Mouse (Mus musculus) ES-E14 (cell line): ENCODE measurements around the gene Add1. TPM values are rescaled to one million over a fixed set of nuclear protein-coding genes. Genes with fewer than 3 reads are reported as not detected.
"Not testable (repeated sequence)": the region's sequence is repeated elsewhere in the genome, so short reads cannot be mapped to it uniquely, and the experiment has no call there.

Experiments used
- DNase-seq: peaks from one replicate; pipeline ENCODE4 v3.0.0-alpha.2; 2013; ENCODE audit warnings: low read depth, low spot score
- H3K27ac ChIP-seq: 2 replicates; pipeline ENCODE4 v1.5.1; 2012; ENCODE audit warnings: low read depth, mild to moderate bottlenecking, low read length, moderate library complexity, mixed read lengths; ENCODE audit not compliant: poor library complexity, insufficient read depth, severe bottlenecking
- H3K36me3 ChIP-seq: 2 replicates; pipeline ENCODE4 v1.6.1; 2012; ENCODE audit warnings: mild to moderate bottlenecking, low read length, moderate library complexity, mixed read lengths; ENCODE audit not compliant: control insufficient read depth, poor library complexity, insufficient read depth, severe bottlenecking
- H3K4me1 ChIP-seq, 2 experiments: fragments of 150-350 bp in 1 of 2; sonication (generic) in 1 of 2; 2 replicates each; pipeline ENCODE4 v1.6.1; 2012; ENCODE audit warnings: low read length in 2 of 2, mild to moderate bottlenecking in 1 of 2, mixed read lengths in 1 of 2; ENCODE audit not compliant: control insufficient read depth in 2 of 2, insufficient read depth in 2 of 2, poor library complexity in 1 of 2
- H3K4me3 ChIP-seq, 2 experiments: fragments of 150-350 bp in 1 of 2; sonication (generic) in 1 of 2; 2 replicates each; pipeline ENCODE4 v1.5.1; 2012; ENCODE audit warnings: low read length in 2 of 2, low read depth in 1 of 2, mild to moderate bottlenecking in 1 of 2, mixed read lengths in 1 of 2; ENCODE audit not compliant: insufficient read depth in 1 of 2, poor library complexity in 1 of 2, severe bottlenecking in 1 of 2
- H3K9ac ChIP-seq: 2 replicates; pipeline ENCODE4 v1.6.1; 2012; ENCODE audit warnings: low read depth, mild to moderate bottlenecking, low read length, mixed read lengths; ENCODE audit not compliant: poor library complexity, insufficient read depth, severe bottlenecking
- H3K9me3 ChIP-seq: fragments of 150-350 bp; sonication (generic); 2 replicates; pipeline ENCODE4 v1.6.1; 2012; ENCODE audit warnings: low read depth, mild to moderate bottlenecking, low read length; ENCODE audit not compliant: control insufficient read depth, insufficient read depth
- CHD2 ChIP-seq: IDR thresholded peaks from 2 replicates; pipeline ENCODE4 v1.6.1; 2014; ENCODE audit warnings: mild to moderate bottlenecking, low read depth, low read length, inconsistent platforms
- HCFC1 ChIP-seq: IDR thresholded peaks from 2 replicates; pipeline ENCODE4 v1.6.1; 2012; ENCODE audit warnings: low read length, inconsistent platforms, borderline replicate concordance; ENCODE audit not compliant: insufficient read depth
- MAFK ChIP-seq: IDR thresholded peaks from 2 replicates; pipeline ENCODE4 v1.6.1; 2014; ENCODE audit warnings: mild to moderate bottlenecking, low read depth, low read length, inconsistent platforms; ENCODE audit not compliant: insufficient read depth
- ZC3H11A ChIP-seq: IDR thresholded peaks from 2 replicates; pipeline ENCODE4 v1.6.1; 2012; ENCODE audit warnings: low read depth, mild to moderate bottlenecking, inconsistent platforms, low read length, borderline replicate concordance
- ZNF384 ChIP-seq: IDR thresholded peaks from 2 replicates; pipeline ENCODE4 v1.6.1; 2012; ENCODE audit warnings: low read depth, low read length, inconsistent platforms
- in situ Hi-C, 2 experiments: fragments of 600-800 bp; cut with MboI; formaldehyde crosslinking; loops; one replicate each; pipeline ENCODE4 v1.15.1; 2025; ENCODE audit warnings: low sequenced_read_pairs in 2 of 2, inconsistent platforms in 1 of 2; ENCODE audit not compliant: unreplicated experiment in 2 of 2
- total RNA-seq: library from RNA; depleted of rRNA; stranded (reverse); fragments of 300-350 nt; gene quantifications from 2 replicates; pipeline ENCODE4 v1.2.3, GENCODE M21; 2012

Add1 gene
- total RNA-seq, 1 experiment, result 78.4 TPM

DNA sequence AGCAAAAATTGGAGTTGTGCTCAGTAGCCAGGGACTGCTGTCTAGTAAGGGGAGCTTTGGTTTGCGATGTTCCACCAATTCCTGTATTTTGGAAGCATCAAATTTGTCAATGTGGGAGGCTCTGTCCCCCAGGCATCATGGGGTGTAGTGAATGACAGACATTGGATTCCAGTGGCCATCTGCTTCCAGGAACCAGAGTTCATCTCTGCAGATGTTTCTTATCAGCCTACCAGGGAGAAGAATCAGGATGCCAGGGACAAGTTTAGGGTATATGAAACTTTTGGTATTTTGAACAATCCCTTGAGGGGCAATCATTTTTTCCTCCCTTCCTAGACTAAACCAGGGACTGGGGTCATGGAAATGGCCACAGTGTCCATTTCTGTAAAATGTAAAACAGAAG is 9.6 kb upstream of the Add1 start:
- DNase-seq, result no peak
- Histone ChIP-seq H3K9me3 (no peaks in the 10 kb centered on the region), H3K4me1 (no peaks in the 10 kb centered on the region), H3K9ac (no peak overlapping the region), H3K27ac (no peak overlapping the region), H3K36me3 (peaks cover 2% of the 10 kb centered on the region; the same call in 1 of the 2 replicates), H3K4me3 (no peak overlapping the region)
- TF ChIP-seq HCFC1 (no peak), CHD2 (no peak), MAFK (no peak), ZC3H11A (no peak), ZNF384 (no peak)
- in situ Hi-C loops, result no loop called here

GRCm38 (mm10) chr5:34564291-34564690 is 9.2 kb upstream of the Add1 start:
- in situ Hi-C loops, result no loop called here
- no peak for TF ChIP-seq MAFK
- no peak for TF ChIP-seq ZNF384
- no peak for TF ChIP-seq HCFC1
- TF ChIP-seq CHD2, result no peak
- TF ChIP-seq ZC3H11A, result no peak
- Histone ChIP-seq H3K36me3 (peaks cover 2% of the 10 kb centered on the region; the same call in 1 of the 2 replicates), H3K9ac (no peak overlapping the region), H3K4me1 (no peaks in the 10 kb centered on the region), H3K9me3 (no peaks in the 10 kb centered on the region), H3K27ac (no peak overlapping the region), H3K4me3 (no peak overlapping the region)
- no peak for DNase-seq

DNA sequence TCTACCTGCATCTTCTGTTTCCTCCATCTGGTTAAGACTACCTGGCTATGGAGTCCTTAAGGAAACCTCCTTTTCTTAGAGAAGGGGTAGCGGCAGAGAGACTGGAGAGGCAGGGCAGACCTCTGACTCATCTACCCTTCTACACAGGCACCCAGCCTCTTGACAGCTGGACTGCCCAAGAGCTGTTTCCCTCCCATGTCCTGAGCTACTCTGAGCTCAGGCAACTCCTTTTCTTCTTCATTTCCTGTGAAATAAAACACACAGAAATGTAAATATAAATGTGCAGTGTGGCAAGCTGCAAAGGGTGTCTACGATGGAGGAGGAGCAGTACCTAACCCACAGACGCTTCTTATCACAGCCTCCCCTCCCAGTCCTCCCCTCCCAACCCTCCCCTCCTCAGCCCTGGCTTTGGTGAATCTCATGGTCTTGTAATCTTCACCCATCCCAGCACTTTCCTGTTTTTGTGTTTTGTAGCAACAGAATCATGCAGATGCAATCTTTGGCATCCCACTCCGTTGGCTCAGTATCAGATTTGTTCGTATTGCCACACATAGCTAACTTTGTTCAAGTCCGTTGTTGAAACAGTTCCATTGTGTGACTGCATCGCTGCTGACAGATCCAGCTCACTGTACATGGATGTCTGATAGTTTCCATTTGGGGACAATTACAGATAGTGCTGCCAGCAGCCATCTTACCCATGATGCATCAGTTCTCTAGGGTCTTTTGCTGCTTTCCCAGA is 7.8 kb upstream of the Add1 start:
- DNase-seq, result no peak

DNA sequence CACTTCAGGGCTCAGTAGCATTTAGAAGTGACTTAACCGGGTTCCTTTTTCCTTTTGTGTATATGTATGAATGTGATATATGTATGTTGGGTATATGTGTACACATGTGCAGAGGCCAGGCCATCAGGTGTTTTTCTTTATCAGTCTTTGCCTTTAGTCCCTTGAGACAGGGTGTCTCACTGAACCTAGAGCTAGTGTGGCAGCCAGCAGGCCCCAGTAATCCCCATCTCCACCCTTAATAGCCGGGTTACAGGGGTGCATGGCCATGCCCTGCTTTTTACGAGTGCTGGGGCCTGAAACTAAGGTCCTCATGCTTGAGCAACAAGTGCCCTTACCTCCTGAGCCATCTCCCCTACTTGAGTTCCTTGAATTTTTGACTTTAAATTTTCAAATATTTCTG is 1.9 kb upstream of the Add1 start:
- no peak overlapping the region for H3K9ac ChIP-seq
- H3K4me3 ChIP-seq, result no peak overlapping the region
- no peak for TF ChIP-seq ZNF384
- H3K9me3 ChIP-seq, result no peaks in the 10 kb centered on the region
- no peaks in the 10 kb centered on the region for H3K36me3 ChIP-seq
- H3K27ac ChIP-seq, result no peak overlapping the region
- peaks cover 2 to 3% of the 10 kb centered on the region in 2 experiments; a peak in 2 of 4 replicates for H3K4me1 ChIP-seq
- in situ Hi-C loops, result no loop called here
- DNase-seq, result no peak

More for the DNA sequence above, 7.8 kb upstream of the Add1 start:
- Histone ChIP-seq H3K9ac (no peak overlapping the region), H3K4me3 (no peak overlapping the region), H3K36me3 (no peaks in the 10 kb centered on the region; the same call in 1 of the 2 replicates), H3K27ac (no peak overlapping the region), H3K4me1 (no peaks in the 10 kb centered on the region), H3K9me3 (no peaks in the 10 kb centered on the region)
- in situ Hi-C loops, result no loop called here
- TF ChIP-seq ZNF384, result no peak
- TF ChIP-seq ZC3H11A, result no peak
- TF ChIP-seq MAFK, result no peak
- no peak for TF ChIP-seq CHD2
- TF ChIP-seq HCFC1, result no peak

DNA sequence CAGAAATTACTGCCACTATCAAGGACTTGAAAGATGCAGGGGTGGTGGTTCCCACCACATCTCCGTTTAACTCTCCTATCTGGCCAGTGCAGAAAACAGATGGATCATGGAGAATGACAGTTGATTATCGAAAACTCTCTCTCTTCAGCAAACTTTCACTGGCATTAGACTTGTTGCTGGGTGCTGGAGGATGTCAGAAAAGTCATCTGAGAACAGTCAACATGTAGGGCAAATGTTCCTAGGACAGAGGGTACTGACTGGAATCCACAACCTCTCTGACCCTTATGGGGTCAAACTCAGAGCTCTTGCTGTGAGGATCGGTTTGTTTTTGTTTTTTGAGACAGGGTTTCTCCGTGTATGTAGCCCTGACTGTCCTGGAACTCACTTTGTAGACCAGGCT is 896 bp upstream of the Add1 start:
- H3K27ac ChIP-seq, H3K9me3 ChIP-seq, H3K4me1 ChIP-seq, DNase-seq, H3K36me3 ChIP-seq, H3K9ac ChIP-seq, in situ Hi-C loops: not testable (repeated sequence)
- peak overlapping the region in 1 of 2 experiments; percentile 99; a peak in 2 of 4 replicates for H3K4me3 ChIP-seq
